Mouse (Mus musculus): Measurements from ENCODE around the gene Rundc3a. TPM values are rescaled to one million over a fixed set of nuclear protein-coding genes. Genes with fewer than 3 reads are reported as not detected.
"Not testable (repeated sequence)": the region's sequence is repeated elsewhere in the genome, so short reads cannot be mapped to it uniquely, and the experiment has no call there.

Gene Rundc3a
- polyA plus RNA-seq, 1 experiment from 2014 or later = 12.1 TPM

DNA sequence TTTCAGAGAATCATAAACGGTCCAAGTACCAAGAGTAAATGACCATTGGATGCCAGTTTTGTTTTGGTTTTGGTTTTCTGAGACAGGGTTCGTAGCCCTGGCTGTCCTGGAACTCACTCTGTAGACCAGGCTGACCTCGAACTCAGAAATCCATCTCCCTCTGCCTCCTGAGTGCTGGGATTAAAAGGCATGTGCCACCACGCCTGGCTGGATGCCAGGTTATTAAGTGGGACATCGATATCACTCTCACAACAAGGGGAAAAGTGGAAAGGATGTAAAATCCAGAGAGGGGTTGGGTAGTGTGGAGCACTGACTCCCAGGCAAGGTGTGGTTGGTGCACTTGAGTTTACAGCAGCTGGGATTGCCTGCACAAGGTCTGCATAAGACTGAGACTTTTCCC is 13.1 kb upstream of the Rundc3a start:
- ATAC-seq (replicated peaks; ENCODE audit: insufficient number of reproducible peaks, low FRiP score, low TSS enrichment, low read depth) (no peak), DNase-seq (ENCODE audit: low spot score) (no peak)
- 79% methylated on average over 5 of the region's 5 CpGs for WGBS
- Histone ChIP-seq H3K27me3 (ENCODE audit: control insufficient read depth, insufficient read depth, low read length) (no peaks in the 10 kb centered on the region), H3K9me3 (replicated peaks; ENCODE audit: control insufficient read depth, low read length) (no peaks in the 10 kb centered on the region), H3K4me3 (ENCODE audit: low read depth, low read length) (no peak overlapping the region), H3K27ac (replicated peaks; ENCODE audit: low read depth, low read length) (no peak overlapping the region), H3K36me3 (replicated peaks; ENCODE audit: control insufficient read depth, insufficient read depth, low read depth, low read length) (no peaks in the 10 kb centered on the region), H3K9ac (replicated peaks; ENCODE audit: low read length) (no peak overlapping the region), H3K4me1 (ENCODE audit: control insufficient read depth, insufficient read depth, low read length) (no peaks in the 10 kb centered on the region), H3K4me2 (ENCODE audit: low read depth, low read length) (no peak overlapping the region)

DNA sequence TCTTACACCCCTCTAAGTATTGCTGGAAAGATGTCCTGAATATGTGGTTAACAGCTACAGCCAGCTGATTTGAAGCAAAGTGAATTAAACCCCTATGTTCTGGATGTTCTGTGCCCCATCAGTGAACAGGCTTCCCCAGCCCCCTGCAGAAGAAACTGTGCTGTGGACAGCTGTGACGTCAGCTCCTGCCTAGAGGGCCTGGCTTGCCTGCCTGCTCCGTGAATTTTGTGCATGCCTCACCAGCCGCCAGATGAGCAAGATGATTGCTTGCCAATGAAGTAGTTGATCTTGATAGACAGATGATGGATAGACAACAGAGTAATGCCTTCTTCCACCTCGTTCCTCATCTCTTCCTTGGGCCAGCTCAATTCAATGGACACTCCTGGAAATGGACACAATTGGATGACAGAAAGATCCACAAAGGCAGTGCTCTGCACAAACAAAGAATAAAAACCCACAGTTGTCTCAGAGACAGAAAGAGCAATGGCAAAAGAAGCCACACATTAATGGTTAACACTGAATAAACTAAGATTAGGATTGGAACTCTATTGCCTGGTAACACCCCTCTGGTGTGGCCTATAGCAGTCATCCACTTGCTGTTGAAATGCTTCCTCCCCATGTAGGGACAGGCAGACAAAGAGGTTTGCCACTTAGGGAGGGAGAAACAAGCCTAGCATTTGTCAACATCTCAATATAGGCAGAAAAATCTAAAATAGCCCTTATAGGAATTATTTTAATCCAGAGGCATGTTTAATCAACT is 11.7 kb upstream of the Rundc3a start:
- 47% methylated on average over 4 of the region's 4 CpGs for WGBS
- no peak for DNase-seq (ENCODE audit: low spot score)
- H3K27me3 ChIP-seq (ENCODE audit: control insufficient read depth, insufficient read depth, low read length) = no peaks in the 10 kb centered on the region
- no peak overlapping the region for H3K4me2 ChIP-seq (ENCODE audit: low read depth, low read length)
- H3K9ac ChIP-seq (replicated peaks; ENCODE audit: low read length) = no peak overlapping the region
- H3K4me1 ChIP-seq (ENCODE audit: control insufficient read depth, insufficient read depth, low read length) = no peaks in the 10 kb centered on the region
- no peaks in the 10 kb centered on the region for H3K9me3 ChIP-seq (replicated peaks; ENCODE audit: control insufficient read depth, low read length)
- H3K27ac ChIP-seq (replicated peaks; ENCODE audit: low read depth, low read length) = no peak overlapping the region
- no peak for ATAC-seq (replicated peaks; ENCODE audit: insufficient number of reproducible peaks, low FRiP score, low TSS enrichment, low read depth)
- H3K4me3 ChIP-seq (ENCODE audit: low read depth, low read length) = no peak overlapping the region
- no peaks in the 10 kb centered on the region for H3K36me3 ChIP-seq (replicated peaks; ENCODE audit: control insufficient read depth, insufficient read depth, low read depth, low read length)

DNA sequence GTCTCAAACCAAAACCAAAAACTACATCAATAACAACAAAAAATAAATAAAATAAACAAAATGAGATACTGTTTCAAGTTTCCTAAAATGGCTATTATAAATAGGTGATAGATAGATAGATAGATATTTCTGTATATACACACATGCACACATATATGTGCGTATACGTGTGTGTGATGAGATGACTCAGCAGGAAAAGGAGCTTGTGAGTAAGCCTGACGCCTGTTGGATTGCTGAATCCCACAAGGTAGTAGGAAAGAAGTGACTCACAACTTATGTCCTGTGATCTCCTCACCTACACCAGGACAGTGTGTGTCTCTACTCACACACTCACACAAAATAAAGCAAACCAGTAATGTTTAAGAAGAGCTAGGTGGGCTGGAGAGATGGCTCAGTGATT is 10.4 kb upstream of the Rundc3a start:
- ATAC-seq (replicated peaks; ENCODE audit: insufficient number of reproducible peaks, low FRiP score, low TSS enrichment, low read depth) = no peak
- Histone ChIP-seq H3K36me3 (replicated peaks; ENCODE audit: control insufficient read depth, insufficient read depth, low read depth, low read length) (no peaks in the 10 kb centered on the region), H3K4me3 (ENCODE audit: low read depth, low read length) (no peak overlapping the region), H3K4me1 (ENCODE audit: control insufficient read depth, insufficient read depth, low read length) (no peaks in the 10 kb centered on the region), H3K27ac (replicated peaks; ENCODE audit: low read depth, low read length) (no peak overlapping the region), H3K4me2 (ENCODE audit: low read depth, low read length) (no peak overlapping the region), H3K27me3 (ENCODE audit: control insufficient read depth, insufficient read depth, low read length) (no peaks in the 10 kb centered on the region), H3K9me3 (replicated peaks; ENCODE audit: control insufficient read depth, low read length) (no peaks in the 10 kb centered on the region), H3K9ac (replicated peaks; ENCODE audit: low read length) (no peak overlapping the region)
- WGBS = 83% methylated on average over 3 of the region's 3 CpGs
- DNase-seq (ENCODE audit: low spot score) = no peak

DNA sequence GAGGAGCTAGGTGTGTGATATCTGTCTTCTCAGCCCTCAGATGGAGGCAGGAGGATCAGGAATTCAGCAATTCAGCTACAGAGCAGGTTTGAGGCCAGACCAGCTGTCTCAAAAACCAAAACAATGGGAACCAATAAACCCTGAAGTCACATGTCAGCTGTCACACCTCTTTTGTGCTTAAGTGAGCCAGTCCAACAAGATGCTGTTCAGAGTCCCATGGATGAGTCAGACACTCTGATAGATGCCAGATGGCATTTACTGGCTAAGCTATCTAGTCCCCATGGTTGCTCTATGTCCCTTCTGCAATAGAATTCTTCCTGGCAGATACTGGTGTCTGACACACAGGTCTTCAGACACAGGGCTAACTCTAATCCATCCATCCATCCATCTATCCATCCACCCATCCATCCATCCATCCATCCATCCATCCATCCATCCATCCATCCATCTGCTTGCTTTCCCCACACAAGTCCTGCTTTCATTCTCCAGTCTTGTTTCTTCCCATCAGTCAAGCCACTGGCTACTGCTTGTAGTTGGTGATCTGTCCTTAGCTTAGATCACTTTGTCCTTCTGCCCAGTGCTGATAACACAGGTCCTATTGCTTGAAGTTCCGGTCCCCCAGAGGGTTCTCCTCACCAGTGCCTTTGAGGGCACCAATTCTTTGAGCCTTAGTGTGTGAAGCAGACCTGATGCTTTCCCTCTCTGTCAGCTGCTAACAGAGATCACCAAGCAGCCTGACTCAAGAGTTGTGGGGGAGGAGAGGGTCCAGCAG is 9.7 kb upstream of the Rundc3a start:
- Histone ChIP-seq H3K9ac (replicated peaks; ENCODE audit: low read length) (no peak overlapping the region), H3K36me3 (replicated peaks; ENCODE audit: control insufficient read depth, insufficient read depth, low read depth, low read length) (no peaks in the 10 kb centered on the region), H3K9me3 (replicated peaks; ENCODE audit: control insufficient read depth, low read length) (no peaks in the 10 kb centered on the region), H3K4me1 (ENCODE audit: control insufficient read depth, insufficient read depth, low read length) (no peaks in the 10 kb centered on the region), H3K4me3 (ENCODE audit: low read depth, low read length) (no peak overlapping the region), H3K4me2 (ENCODE audit: low read depth, low read length) (no peak overlapping the region), H3K27me3 (ENCODE audit: control insufficient read depth, insufficient read depth, low read length) (no peaks in the 10 kb centered on the region), H3K27ac (replicated peaks; ENCODE audit: low read depth, low read length) (no peak overlapping the region)
- ATAC-seq (replicated peaks; ENCODE audit: insufficient number of reproducible peaks, low FRiP score, low TSS enrichment, low read depth) = no peak
- 86% methylated on average over 1 of the region's 1 CpGs for WGBS
- DNase-seq (ENCODE audit: low spot score) = no peak

GRCm38 (mm10) chr11:102384418-102384817 is 8.8 kb upstream of the Rundc3a start:
- H3K4me3 ChIP-seq (ENCODE audit: low read depth, low read length) = no peak overlapping the region
- DNase-seq (ENCODE audit: low spot score) (no peak), ATAC-seq (replicated peaks; ENCODE audit: insufficient number of reproducible peaks, low FRiP score, low TSS enrichment, low read depth) (no peak)
- H3K4me2 ChIP-seq (ENCODE audit: low read depth, low read length) = no peak overlapping the region
- no peaks in the 10 kb centered on the region for H3K4me1 ChIP-seq (ENCODE audit: control insufficient read depth, insufficient read depth, low read length)
- no peak overlapping the region for H3K9ac ChIP-seq (replicated peaks; ENCODE audit: low read length)
- WGBS = 82% methylated on average over 2 of the region's 2 CpGs
- no peaks in the 10 kb centered on the region for H3K9me3 ChIP-seq (replicated peaks; ENCODE audit: control insufficient read depth, low read length)
- no peaks in the 10 kb centered on the region for H3K27me3 ChIP-seq (ENCODE audit: control insufficient read depth, insufficient read depth, low read length)
- H3K36me3 ChIP-seq (replicated peaks; ENCODE audit: control insufficient read depth, insufficient read depth, low read depth, low read length) = no peaks in the 10 kb centered on the region
- no peak overlapping the region for H3K27ac ChIP-seq (replicated peaks; ENCODE audit: low read depth, low read length)

DNA sequence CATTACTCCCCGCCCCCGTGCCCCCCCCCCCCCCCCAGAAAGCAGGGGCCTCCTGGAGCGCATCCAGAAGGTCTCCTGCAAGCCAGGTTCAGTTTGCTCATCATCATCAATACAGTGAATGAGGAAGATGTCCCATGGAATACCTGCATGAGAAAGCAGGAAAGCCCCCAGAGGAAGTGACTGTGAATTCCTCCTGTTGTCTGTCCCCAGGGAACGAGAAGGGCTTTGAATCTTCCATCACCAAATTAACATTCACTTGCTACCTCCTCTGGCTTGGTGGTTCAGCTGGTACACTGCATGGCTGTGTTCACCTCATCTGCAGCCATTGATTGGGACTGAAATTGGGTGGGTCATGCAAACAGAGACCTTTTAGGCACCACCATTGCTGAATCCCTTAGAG is 8.1 kb upstream of the Rundc3a start:
- no peak overlapping the region for H3K27ac ChIP-seq (replicated peaks; ENCODE audit: low read depth, low read length)
- ATAC-seq (replicated peaks; ENCODE audit: insufficient number of reproducible peaks, low FRiP score, low TSS enrichment, low read depth) = no peak
- H3K4me2 ChIP-seq (ENCODE audit: low read depth, low read length) = no peak overlapping the region
- H3K9me3 ChIP-seq (replicated peaks; ENCODE audit: control insufficient read depth, low read length) = no peaks in the 10 kb centered on the region
- H3K4me3 ChIP-seq (ENCODE audit: low read depth, low read length) = no peak overlapping the region
- no peaks in the 10 kb centered on the region for H3K27me3 ChIP-seq (ENCODE audit: control insufficient read depth, insufficient read depth, low read length)
- H3K9ac ChIP-seq (replicated peaks; ENCODE audit: low read length) = no peak overlapping the region
- no peaks in the 10 kb centered on the region for H3K4me1 ChIP-seq (ENCODE audit: control insufficient read depth, insufficient read depth, low read length)
- H3K36me3 ChIP-seq (replicated peaks; ENCODE audit: control insufficient read depth, insufficient read depth, low read depth, low read length) = no peaks in the 10 kb centered on the region
- WGBS = 67% methylated on average over 4 of the region's 4 CpGs
- DNase-seq (ENCODE audit: low spot score) = no peak

- H3K27ac ChIP-seq (replicated peaks; ENCODE audit: low read depth, low read length) = no peak overlapping the region
- H3K9ac ChIP-seq (replicated peaks; ENCODE audit: low read length) = no peak overlapping the region
- ATAC-seq (replicated peaks; ENCODE audit: insufficient number of reproducible peaks, low FRiP score, low TSS enrichment, low read depth) = no peak
- H3K4me3 ChIP-seq (ENCODE audit: low read depth, low read length) = no peak overlapping the region
- 60% methylated on average over 5 of the region's 5 CpGs for WGBS
- H3K36me3 ChIP-seq (replicated peaks; ENCODE audit: control insufficient read depth, insufficient read depth, low read depth, low read length) = no peaks in the 10 kb centered on the region
- no peak for DNase-seq (ENCODE audit: low spot score)
- no peaks in the 10 kb centered on the region for H3K27me3 ChIP-seq (ENCODE audit: control insufficient read depth, insufficient read depth, low read length)
- H3K4me1 ChIP-seq (ENCODE audit: control insufficient read depth, insufficient read depth, low read length) = no peaks in the 10 kb centered on the region
- no peaks in the 10 kb centered on the region for H3K9me3 ChIP-seq (replicated peaks; ENCODE audit: control insufficient read depth, low read length)
- no peak overlapping the region for H3K4me2 ChIP-seq (ENCODE audit: low read depth, low read length)
Measured at GRCm38 (mm10) chr11:102386121-102386520, 7.1 kb upstream of the Rundc3a start.

DNA sequence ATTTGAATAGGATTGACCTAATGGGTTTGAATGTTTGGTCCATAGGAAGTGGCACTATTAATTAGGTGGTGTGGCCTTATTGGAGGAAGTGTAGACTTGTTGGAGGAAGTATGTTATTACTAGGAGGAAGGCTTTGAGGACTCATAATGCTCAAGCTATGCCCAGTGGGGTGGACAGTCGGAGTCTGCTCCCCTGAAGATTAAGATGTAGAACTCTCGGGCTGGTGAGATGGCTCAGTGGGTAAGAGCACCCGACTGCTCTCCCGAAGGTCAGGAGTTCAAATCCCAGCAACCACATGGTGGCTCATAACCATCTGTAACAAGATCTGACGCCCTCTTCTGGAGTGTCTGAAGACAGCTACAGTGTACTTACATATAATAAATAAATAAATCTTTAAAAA is 3.8 kb upstream of the Rundc3a start:
- H3K27me3 ChIP-seq (ENCODE audit: control insufficient read depth, insufficient read depth, low read length); ATAC-seq (replicated peaks; ENCODE audit: insufficient number of reproducible peaks, low FRiP score, low TSS enrichment, low read depth); H3K4me1 ChIP-seq (ENCODE audit: control insufficient read depth, insufficient read depth, low read length); DNase-seq (ENCODE audit: low spot score); H3K4me2 ChIP-seq (ENCODE audit: low read depth, low read length); H3K4me3 ChIP-seq (ENCODE audit: low read depth, low read length); H3K9ac ChIP-seq (replicated peaks; ENCODE audit: low read length); H3K36me3 ChIP-seq (replicated peaks; ENCODE audit: control insufficient read depth, insufficient read depth, low read depth, low read length); H3K9me3 ChIP-seq (replicated peaks; ENCODE audit: control insufficient read depth, low read length); H3K27ac ChIP-seq (replicated peaks; ENCODE audit: low read depth, low read length): not testable (repeated sequence)
- WGBS = 94% methylated on average over 4 of the region's 5 CpGs

Measured in embryonic facial prominence, embryonic 11.5 days (tissue).